13 mouse cellular contexts compared by ENCODE assay signal in genomic region chr2:30429156-30429555, GRCm38 (mm10). TPM values are rescaled to one million over a fixed set of nuclear protein-coding genes. Genes with fewer than 3 reads are reported as not detected.
DNase-seq lines count a peak whose midpoint lies in the region; ATAC-seq lines count a peak whose summit lies in the region.
"Had no signal": no experiment of that assay in that cellular context is flagged by ENCODE, and none has a peak within 500 bp of the region (broad histone marks: within the 10 kb centered on the region; RNA-seq: fewer than 3 reads in every experiment).

No protein-coding gene starts in this region.

- H3K4me2 ChIP-seq in forebrain, embryonic 14.5 days (ENCODE audit: low read length) = no peak overlapping the region
- H3K4me2 ChIP-seq: limb, embryonic 15.5 days; neural tube, embryonic 15.5 days had no signal

- H3K4me3 ChIP-seq in embryonic facial prominence, embryonic 10.5 days = no peak overlapping the region
- H3K4me3 ChIP-seq in forebrain, embryonic 14.5 days (ENCODE audit: low read depth, low read length) = no peak overlapping the region
- H3K4me3 ChIP-seq: limb, embryonic 15.5 days; midbrain, embryonic 10.5 days; neural tube, embryonic 15.5 days had no signal

- H3K27ac ChIP-seq in embryonic facial prominence, embryonic 10.5 days (replicated peaks) = no peak overlapping the region
- no peak overlapping the region for H3K27ac ChIP-seq in forebrain, embryonic 14.5 days (ENCODE audit: low read depth, low read length)
- H3K27ac ChIP-seq: limb, embryonic 15.5 days; midbrain, embryonic 10.5 days; neural tube, embryonic 15.5 days had no signal

- ATAC-seq in forebrain, embryonic 14.5 days = no peak

- H3K36me3 ChIP-seq in embryonic facial prominence, embryonic 10.5 days (replicated peaks) = peaks cover 83% of the 10 kb centered on the region
- H3K36me3 ChIP-seq in forebrain, embryonic 14.5 days (ENCODE audit: control insufficient read depth, insufficient read depth, low read length) = peaks cover 79% of the 10 kb centered on the region

- H3K9ac ChIP-seq in forebrain, embryonic 14.5 days (ENCODE audit: low read length) = no peak overlapping the region
- H3K9ac ChIP-seq: limb, embryonic 15.5 days; neural tube, embryonic 15.5 days had no signal

- no peaks in the 10 kb centered on the region for H3K9me3 ChIP-seq in embryonic facial prominence, embryonic 10.5 days
- H3K9me3 ChIP-seq in forebrain, embryonic 14.5 days (replicated peaks; ENCODE audit: control insufficient read depth, low read length) = no peaks in the 10 kb centered on the region
- H3K9me3 ChIP-seq: limb, embryonic 15.5 days; midbrain, embryonic 10.5 days; neural tube, embryonic 15.5 days had no signal

- peak; percentile 61 for DNase-seq in cerebellum, adult 9-10 months
- no peak for DNase-seq in cerebellum, adult 8-10 months
- DNase-seq in 3T3-L1 (ENCODE audit: low read depth, low spot score) = peak; percentile 32
- DNase-seq in adrenal gland, postnatal 36 days = peak; percentile 85 to 87
- peak; percentile 64 for DNase-seq in heart, postnatal 4 days
- no peak for DNase-seq in embryonic facial prominence, embryonic 10.5 days (ENCODE audit: low spot score)
- DNase-seq in forebrain, embryonic 14.5 days (ENCODE audit: low spot score) = no peak
- no peak for DNase-seq in right cerebral cortex, postnatal 36 days (ENCODE audit: low spot score in 2 of 2)
- DNase-seq: kidney, adult 18-20 months; thymus, postnatal 25 days had no signal

- H3K4me1 ChIP-seq in embryonic facial prominence, embryonic 10.5 days = no peaks in the 10 kb centered on the region
- no peaks in the 10 kb centered on the region for H3K4me1 ChIP-seq in forebrain, embryonic 14.5 days (ENCODE audit: control insufficient read depth, insufficient read depth, low read length)
- H3K4me1 ChIP-seq: limb, embryonic 15.5 days; midbrain, embryonic 10.5 days; neural tube, embryonic 15.5 days had no signal

- H3K27me3 ChIP-seq in embryonic facial prominence, embryonic 10.5 days (replicated peaks; ENCODE audit: low read depth, poor library complexity, severe bottlenecking) = no peaks in the 10 kb centered on the region
- no peaks in the 10 kb centered on the region for H3K27me3 ChIP-seq in forebrain, embryonic 14.5 days (replicated peaks; ENCODE audit: control insufficient read depth, insufficient read depth, low read length)
- H3K27me3 ChIP-seq: limb, embryonic 15.5 days; neural tube, embryonic 15.5 days had no signal

RNA-seq across cellular contexts. Expression of gene Ptpa, which starts 13.3 kb away (rescaled TPM):
- 100 to 1,000 TPM; 123 to 143 TPM for total RNA-seq in adrenal gland, postnatal 36 days (2021)
- total RNA-seq in heart, postnatal 4 days (2021) = 100 to 1,000 TPM; 139 TPM
- polyA plus RNA-seq in embryonic facial prominence, embryonic 10.5 days (2016; fragmentation: Nextera tagmentation; extraction: Ambion mirVana) = 161 and 162 TPM in 2 replicates
- polyA plus RNA-seq in forebrain, embryonic 14.5 days (2014; fragmentation: Nextera tagmentation; extraction: Ambion mirVana) = 66.6 and 88.4 TPM in 2 replicates

RNA-seq across cellular contexts. Expression of gene Crat, which starts 13.5 kb away (rescaled TPM):
- 100 to 1,000 TPM; 124 to 168 TPM for total RNA-seq in adrenal gland, postnatal 36 days (2021)
- total RNA-seq in heart, postnatal 4 days (2021) = 100 to 1,000 TPM; 379 to 401 TPM
- polyA plus RNA-seq in embryonic facial prominence, embryonic 10.5 days (2016; fragmentation: Nextera tagmentation; extraction: Ambion mirVana) = 19.9 and 20.3 TPM in 2 replicates
- 26.8 and 31.9 TPM in 2 replicates for polyA plus RNA-seq in forebrain, embryonic 14.5 days (2014; fragmentation: Nextera tagmentation; extraction: Ambion mirVana)

RNA-seq across cellular contexts. Expression of gene Dolpp1, which starts 37.1 kb away (rescaled TPM):
- total RNA-seq in adrenal gland, postnatal 36 days (2021) = 10 to 100 TPM; 18.2 to 18.7 TPM
- 10 to 100 TPM; 14.2 to 14.6 TPM for total RNA-seq in heart, postnatal 4 days (2021)
- polyA plus RNA-seq in embryonic facial prominence, embryonic 10.5 days (2016; fragmentation: Nextera tagmentation; extraction: Ambion mirVana) = 46.2 and 47.9 TPM in 2 replicates
- 48.1 and 57.8 TPM in 2 replicates for polyA plus RNA-seq in forebrain, embryonic 14.5 days (2014; fragmentation: Nextera tagmentation; extraction: Ambion mirVana)

RNA-seq across cellular contexts. Expression of gene Ier5l, which starts 44.9 kb away (rescaled TPM):
- total RNA-seq in adrenal gland, postnatal 36 days (2021) = 1 to 10 TPM; 3.3 to 4.5 TPM
- total RNA-seq in heart, postnatal 4 days (2021) = 10 to 100 TPM; 10.7 to 12.1 TPM
- 2.8 and 3.4 TPM in 2 replicates for polyA plus RNA-seq in embryonic facial prominence, embryonic 10.5 days (2016; fragmentation: Nextera tagmentation; extraction: Ambion mirVana)
- polyA plus RNA-seq in forebrain, embryonic 14.5 days (2014; fragmentation: Nextera tagmentation; extraction: Ambion mirVana) = 3.0 and 3.6 TPM in 2 replicates

Comparison
In these comparisons a context has a peak if more than half of its experiments do, and no peak if none do; other contexts are left out.
1. DNase-seq: peak in cerebellum, adult 9-10 months (single experiment), 3T3-L1 (single experiment), adrenal gland, postnatal 36 days (2 of 2) and heart, postnatal 4 days (single experiment); none in cerebellum, adult 8-10 months (single experiment), embryonic facial prominence, embryonic 10.5 days (single experiment), forebrain, embryonic 14.5 days (single experiment) and right cerebral cortex, postnatal 36 days (0 of 2).